Mouse (Mus musculus) kidney, postnatal 10 days (tissue): ENCODE measurements around the gene Dnal1.
A peak's percentile ranks its signal among the peaks of the same experiment; 100 is the strongest.

ENCODE experiments used
- DNase-seq: peaks from one replicate; pipeline ENCODE4 v3.0.0; 2021; ENCODE audit warnings: mixed read lengths

Gene Dnal1

DNA sequence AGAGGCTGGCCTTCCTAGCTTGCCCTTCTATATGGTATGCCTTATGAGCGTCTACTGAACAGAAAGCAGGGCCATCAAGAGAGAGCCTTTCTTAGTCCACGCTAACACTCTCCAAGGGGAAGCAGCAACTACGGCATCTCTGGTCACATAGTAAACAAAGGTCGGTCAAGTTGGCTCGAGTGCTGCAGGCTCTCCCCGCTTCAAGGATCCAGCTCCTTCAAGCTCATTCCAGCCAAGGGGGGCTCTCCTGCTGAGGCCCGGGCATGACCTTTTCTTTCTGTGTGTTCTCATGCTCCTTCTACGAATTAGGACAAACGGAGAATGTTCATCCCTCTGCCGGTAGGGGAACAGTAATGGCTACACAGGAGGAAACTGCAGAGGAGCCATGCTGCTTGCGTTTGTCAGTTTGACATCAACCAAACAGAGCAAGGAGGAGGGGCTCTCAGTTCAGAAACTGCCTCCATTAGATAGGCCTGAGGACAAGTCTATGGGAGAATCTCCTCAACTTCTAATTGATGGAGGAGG is 49.5 kb downstream of the Dnal1 start:
- DNase-seq, result no peak

DNA sequence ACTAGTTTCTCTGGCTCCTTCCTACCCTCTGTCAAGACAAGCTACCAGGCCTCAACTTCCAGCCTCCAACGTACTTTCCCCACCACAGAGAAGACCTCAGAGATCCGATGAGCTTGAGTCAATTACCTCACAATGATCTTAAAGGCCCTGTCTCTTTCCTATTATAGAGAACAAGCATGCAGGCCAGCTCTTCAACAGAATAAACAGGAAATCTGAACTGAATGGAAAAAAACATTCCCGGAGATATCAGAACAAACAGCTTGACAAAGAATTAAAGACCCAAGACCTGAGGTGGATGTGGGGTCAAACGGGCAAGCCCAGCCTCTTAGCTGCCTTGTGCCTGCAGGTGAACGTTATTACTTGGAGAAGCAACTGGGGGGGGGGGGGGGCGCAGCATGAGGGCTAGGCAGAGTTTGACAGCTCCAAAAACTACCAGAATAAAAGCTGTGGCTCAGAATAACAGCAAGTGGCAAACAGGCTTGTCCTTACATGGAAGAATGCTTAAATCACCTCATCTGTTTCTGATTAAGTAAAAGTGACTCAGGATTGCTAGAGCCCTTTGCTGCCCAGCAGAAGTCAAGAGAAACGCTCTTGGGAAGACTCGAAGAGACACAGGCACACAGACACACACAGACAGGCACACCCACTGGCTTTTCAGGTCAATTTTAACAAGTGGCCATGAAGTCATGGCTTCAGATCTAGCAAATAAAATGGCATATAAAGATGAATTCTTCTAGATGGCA is 51.6 kb downstream of the Dnal1 start:
- DNase-seq, result no peak

DNA sequence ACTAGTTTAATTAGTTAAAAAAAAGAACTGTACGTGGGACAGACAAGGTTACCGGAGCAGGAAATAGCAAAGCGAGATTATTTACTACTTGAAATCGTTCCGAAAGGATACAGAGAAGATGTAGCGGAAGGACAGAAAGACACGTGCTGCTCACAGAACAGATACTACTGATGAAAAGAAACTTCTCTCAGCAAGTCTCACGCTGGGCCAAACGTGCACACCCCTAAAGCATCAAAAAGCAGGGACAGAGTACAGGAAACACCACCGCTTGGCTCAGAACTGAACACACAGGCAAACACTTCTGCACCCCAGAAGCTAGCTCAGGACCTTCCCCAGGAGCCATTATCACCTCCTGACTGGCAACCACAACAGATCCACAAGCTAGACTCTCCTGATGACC is 56.4 kb downstream of the Dnal1 start:
- no peak for DNase-seq

DNA sequence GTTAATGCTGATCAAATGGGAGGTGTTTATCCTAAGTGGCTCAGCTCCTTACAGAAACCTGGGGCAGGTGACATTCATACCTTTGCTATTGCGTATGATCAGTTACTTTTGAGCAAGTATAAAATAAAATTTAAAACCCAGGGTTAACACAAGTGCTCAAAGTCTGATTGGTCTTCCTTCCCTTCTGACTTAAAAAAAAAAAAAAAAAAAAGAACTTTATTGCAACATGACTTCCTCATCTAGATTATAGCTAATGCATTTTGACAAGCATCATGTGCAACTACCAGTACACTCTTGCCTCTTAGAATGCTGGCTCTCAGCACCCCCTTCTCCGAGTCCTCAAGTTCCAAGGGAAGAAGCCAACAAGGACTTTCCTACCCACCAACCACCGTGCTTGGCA is 58.0 kb downstream of the Dnal1 start:
- no peak for DNase-seq

DNA sequence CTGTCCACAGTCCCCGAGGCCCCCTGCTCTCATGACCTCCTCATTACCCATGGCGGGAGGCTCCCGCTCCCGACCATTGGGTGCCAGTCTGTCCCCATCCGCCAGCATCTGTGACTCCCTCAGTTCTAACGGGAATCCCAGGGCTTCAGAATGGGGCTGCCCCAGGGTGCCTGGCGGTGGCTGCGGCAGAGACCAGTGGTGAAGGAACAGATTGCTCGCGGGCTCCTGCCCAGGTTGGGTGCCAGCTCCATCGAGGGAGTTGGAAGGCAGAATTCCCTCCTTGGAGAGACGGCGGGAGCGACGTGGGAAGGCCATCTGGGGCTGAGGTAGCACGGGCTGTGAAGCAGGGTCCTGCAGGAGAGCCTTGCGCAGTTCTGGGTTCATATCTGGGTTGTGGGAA is 58.7 kb downstream of the Dnal1 start:
- DNase-seq, result peak; percentile 16

DNA sequence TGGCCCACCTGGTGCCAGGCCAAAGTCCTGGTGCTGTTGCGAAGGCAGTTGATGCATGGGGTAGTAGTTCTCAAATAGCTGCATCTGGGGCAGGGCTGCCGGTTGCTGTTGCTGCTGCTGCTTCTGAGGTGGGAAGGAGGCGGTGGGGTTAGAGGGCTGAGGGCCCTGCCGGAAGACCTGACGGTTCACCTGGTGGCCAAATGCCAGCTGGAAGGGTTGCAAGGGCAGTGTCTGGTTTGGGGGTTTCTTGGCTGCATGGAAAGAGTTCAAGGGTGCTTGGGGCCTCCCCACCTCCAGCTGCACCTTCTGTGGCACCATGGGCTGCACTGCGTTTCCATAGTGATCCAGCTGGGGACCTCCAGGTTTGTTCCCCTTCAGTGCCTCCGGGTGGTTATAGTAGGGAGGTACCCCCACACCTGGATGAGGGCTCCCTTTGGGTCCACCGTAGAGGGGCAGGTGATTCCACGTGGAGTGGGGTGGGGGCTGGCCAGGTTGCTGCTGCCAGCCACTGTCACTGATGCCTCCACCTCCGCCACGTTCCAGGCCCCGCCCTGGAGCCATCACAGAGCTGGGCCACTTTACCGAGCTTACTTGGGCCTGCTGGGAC is 59.2 kb downstream of the Dnal1 start:
- DNase-seq, result no peak

DNA sequence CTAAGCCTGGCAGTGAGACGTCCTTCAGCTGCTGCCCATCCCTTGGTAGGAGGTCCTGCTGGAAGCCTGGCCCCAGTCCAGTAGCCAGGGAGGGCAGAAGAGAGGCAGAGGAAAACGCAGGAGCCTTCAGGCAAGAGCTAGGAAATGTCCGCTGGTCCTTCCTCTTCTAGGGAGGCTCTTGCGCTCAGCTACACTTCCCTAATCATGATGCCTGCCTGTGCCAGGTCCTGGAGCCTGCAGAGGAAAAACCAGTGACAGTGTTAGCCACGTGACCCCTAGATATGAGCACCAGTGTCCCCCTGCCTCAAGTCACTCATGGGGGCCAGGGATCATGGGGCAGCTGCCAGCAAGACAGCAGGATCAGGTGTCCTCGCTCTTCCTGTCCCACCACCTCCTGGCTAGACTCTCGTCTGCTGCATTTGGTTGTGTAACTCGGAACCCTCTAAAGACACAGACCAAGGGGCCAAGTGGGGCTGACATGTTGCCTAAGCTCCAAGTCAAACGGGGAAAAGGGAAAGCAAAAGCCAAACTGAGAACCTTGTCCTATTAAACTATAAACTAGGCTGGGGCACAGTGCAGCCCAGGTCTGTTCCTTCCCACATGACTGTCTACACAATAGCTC is 60.1 kb downstream of the Dnal1 start:
- peak; percentile 79 for DNase-seq

DNA sequence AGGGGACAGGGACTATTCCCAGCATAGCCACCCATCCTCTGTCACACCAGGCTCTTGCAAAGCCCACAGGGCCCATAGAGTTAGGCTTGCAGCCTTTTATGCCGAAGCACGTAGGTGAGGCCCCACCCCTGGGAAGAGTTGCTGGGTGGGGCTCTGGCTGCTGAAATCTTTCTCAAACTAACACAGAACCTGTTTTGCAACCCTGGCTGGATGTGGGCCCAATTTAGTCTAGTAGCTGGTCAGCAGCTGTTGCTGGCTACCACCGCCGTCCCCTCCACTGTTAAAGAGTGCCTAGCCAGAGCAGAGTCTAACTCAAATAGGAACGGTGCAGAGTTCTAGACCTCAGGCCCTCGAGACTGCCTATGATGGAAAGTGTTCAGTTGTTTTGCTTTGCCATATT is 60.7 kb downstream of the Dnal1 start:
- DNase-seq, result peak; percentile 86

DNA sequence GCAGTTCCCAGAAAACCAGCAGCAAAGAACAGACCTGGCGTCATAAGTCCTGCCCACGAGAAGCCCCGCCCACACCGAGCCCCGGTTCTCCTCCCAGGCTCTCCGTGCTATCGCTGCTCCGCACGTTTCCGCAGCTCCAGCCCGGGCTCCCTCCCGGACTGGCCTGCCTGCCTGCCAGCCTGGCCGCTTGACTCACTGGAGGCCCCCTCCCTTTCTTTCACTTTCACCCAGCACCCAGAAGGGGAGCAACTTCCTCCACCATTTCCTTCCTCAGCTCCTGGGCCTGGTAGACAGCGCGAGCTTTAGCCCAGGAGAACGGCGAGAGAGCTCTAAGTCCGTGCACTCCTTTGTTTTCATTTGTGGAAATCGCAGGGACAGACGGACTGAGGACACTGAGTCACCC is 61.5 kb downstream of the Dnal1 start:
- peak; percentile 94 for DNase-seq

DNA sequence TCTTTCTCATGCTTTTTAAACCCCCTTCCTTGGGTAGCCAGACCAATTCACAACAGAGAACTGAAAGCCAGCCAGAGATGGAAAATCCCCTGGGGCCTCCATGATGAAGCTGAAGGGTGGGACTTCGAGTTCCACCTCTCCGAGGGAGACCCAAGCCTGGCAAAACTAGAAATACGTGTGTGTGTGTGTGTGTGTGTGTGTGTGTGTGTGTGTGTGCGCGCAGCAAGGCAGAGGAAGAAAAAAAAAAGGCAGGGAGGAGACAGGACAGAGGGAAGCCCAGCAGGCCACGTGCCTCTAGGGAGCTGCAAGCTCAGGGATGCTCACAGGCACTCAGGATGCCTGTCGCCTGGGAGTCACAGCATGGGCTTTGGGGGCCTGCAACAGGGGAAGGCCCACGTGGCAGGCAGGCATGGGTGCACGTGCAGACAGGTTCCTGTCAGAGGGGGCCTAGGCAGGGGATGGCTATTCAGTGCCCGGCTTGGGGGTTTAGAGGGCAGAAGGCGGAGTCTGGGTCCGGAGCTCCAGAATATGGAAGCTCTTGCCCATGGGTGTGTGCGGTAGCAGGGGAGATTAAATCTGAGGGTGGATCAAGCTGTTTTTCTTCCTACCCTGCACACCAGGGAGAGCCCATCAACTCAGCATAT is 62.1 kb downstream of the Dnal1 start:
- peak; percentile 53 for DNase-seq

DNA sequence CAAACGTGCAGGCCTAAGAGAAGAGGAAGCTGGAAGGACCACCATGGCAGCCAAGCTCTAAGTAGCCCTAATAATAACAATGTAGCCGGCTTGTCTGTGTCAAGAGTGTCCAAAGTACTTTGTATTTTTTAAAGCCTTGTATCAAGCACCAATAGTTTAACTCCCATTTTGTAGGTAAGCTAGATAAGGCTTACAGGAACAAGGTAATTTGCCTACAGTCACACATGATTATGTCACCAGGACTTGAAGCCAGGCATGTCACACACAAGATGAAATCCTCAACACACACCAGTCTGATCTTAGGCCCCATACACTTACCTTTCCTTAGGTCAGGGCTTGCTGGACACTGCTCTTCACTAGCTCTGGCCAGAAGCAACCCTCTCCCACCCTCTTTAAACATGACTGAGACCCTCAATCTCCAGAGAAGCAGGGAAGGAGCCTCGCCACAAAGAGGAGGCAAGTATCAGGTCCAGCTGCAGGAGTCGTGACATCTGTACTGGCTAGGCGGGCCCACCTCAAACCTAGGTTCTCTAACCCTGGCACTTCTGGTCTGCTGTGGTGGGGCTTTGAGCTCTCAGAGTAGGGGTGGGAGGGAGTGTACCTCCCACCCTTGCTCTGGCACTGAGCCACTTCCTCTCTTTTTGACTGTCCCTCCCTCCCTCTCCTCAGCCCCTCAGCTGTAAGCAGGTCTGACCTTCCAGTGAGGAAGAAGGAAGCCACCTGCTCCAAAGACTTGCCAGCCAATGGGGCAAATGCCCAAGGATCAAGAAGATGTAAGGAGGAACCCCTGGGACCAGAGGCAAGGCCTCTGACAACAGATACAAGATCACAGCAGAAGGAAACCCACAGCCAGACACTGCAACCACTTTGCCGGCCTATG is 63.0 kb downstream of the Dnal1 start:
- no peak for DNase-seq

DNA sequence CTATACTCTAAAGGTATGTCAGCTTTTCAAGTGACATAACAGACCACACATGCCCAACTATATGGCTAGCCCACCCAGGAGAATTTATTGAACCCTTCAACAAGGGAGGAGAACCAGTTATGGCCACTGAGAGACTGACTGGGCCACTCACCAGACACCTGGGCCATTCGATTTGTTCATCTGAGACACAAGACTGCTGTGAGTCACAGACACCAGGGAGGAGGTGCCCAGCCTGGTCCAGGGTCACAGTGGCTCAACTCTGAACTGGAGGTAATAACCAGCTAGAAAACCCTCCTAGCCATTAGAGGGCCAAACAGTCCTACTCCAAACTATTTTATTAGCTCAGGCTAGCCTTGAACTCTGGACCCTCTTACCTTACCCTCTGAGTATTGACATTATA is 63.9 kb downstream of the Dnal1 start:
- DNase-seq, result no peak

DNA sequence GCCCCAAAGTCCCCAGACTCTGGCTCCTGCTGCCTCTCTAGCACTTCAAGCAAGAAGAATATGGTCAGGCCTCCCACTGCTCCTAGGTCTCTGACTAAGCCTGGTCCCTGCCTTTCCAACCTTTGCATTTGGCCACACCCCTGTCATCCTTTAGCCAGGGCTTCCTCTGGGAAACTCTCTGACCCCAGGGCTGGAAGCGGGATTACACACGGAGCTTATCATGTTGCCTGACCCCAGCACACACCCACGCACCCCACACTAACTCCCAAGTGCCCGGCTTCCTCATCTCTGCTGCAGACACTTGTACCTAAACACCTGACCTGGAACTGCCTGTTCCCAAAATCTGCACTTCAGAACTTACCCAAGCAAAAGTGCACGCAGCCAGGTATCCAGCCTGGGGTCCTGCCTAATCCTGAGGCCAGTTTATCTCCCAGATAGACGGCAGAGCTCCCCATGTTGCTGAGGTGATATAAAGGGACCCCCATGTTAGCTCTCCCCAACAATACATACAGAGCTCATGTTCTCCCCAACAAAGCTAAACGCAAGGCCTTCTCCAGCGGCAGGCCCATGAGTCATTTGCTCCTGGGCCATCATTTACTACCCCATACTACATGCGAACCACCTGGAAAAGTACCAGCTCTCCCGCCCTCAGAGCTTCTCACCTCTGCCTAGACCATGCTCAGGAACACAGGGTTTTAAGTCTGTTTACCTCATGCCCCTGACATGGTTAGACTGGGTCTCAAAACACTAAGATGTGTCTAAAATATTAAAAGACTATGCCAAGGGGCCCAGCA is 64.7 kb downstream of the Dnal1 start:
- no peak for DNase-seq

DNA sequence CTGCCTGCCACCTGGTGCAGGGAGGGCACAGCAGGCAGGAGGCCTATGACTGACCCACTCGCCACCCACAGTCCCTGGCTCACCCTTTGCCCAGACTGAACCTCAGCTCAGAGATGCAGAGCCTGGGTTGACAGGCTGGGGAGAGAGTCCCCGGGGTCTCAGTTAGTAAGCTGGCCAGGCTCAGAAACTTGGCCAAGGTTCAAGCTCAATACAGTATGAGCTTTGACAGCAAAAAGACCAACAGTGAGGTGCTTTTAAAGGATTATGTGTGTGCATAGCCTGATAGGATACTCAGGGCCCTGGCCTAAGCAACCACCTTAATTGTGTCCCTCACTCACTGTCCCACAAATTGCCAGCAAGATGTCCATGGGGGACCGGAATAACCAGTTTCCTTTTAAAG is 65.9 kb downstream of the Dnal1 start:
- peak; percentile 50 for DNase-seq

DNA sequence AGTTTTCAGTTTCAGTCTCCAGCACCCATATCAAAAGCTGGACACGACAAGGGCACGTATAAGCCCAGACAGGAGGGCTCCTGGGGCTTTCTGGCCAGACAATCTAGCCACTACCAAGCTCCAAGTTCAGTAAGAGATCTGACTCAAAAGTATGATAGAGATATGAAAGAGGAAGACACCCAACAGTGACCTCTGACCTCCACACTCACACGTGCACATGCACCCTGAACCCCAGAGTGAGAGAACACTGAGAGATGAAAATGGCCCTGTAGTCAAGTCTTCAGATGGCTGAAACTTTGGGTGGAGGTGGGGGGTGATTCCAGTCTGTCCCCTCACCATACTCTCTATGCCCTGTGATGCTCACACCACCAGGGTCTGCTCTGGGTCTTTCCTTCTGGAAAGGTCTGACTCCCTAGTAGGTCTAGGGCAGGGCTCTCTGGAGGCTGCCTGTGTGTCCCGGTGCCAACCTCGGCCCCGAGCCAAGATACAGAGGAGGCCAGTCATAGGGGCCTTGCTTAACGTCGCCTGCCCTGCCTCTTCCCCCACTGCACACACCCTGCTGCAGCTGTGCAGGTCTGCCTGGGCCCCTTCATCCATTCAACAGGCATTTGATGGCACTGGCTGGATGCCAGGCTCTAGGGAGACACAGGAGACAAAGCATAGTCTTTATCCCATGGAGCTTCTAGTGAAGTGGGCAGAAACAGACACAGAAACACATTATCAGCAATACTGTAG is 66.7 kb downstream of the Dnal1 start:
- peak; percentile 85 for DNase-seq

DNA sequence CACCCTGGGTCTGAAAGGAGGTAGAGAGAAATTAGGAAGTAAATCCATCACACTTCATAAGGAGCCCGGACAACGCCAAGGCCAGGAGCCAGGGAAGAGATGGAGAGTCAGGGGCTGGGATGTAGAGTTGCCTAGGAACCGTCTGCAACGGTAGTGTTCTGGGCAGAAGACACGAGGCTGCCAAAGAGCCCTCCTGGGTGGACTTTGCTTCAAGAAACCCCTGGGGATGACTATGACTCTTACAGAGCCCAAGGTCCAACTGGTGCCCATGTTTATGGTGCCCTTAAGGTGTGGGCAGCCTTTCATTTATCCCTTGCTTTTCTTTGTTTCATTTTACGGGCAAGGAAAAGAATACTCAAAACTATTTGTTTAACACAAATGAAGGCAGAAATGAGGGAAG is 67.8 kb downstream of the Dnal1 start:
- no peak for DNase-seq

DNA sequence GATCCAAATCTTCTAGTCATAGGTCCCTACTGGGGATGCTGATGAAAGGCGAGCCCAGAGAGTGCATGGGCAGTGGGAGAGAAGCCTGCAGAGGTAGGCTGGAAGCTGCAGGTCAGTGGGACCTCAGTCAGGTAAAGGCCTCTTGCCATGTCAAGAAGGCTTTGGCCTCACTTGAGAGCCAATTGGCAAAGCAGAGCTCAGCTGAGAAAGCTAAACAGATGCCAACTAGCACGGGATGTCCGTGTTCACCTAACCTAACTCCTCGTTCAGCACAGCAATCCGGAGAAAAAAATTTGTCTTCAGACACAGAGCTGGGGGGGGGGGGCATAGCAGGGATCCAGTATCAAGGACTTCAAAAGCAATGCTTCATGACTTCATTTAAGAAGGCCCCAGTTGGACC is 70.8 kb downstream of the Dnal1 start:
- no peak for DNase-seq

DNA sequence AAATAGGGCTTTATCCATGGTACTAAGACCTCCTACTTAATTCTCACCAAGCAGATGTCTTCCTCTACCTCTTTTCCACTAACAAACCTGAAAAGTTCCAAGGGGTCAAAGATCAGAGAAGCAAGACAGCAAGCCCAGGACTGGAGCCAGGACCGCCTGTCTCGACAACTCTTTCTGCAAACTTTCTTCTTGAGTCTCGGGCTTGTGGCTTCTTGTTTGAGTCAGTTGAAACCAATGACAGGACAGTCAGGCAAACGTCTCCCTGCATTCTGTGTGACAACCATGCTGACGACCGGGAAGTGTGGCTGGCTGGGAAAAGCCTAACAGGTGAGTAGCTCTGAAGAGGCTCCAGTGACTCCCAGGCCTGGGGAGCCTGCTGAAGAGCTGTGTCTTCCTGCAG is 71.4 kb downstream of the Dnal1 start:
- DNase-seq, result peak; percentile 20

DNA sequence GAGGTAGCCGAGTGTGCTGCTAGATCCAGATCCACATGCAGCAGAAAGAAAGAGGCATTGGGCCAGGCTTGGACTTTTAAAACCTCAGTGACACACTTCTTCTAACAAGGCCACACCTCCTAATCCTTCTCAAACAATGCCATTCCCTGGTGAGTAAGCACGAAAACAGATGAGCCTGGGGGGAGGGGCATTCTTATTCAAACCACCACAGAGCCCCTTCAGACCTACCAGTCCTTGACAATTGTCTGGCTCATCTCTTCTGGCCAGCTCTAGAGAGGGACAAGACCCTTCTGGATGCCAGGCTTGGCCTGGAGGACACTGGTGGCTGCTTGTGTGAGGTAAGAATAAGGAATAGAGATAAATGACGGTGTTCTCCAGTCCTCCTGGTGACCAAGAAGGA is 72.4 kb downstream of the Dnal1 start:
- DNase-seq, result no peak

DNA sequence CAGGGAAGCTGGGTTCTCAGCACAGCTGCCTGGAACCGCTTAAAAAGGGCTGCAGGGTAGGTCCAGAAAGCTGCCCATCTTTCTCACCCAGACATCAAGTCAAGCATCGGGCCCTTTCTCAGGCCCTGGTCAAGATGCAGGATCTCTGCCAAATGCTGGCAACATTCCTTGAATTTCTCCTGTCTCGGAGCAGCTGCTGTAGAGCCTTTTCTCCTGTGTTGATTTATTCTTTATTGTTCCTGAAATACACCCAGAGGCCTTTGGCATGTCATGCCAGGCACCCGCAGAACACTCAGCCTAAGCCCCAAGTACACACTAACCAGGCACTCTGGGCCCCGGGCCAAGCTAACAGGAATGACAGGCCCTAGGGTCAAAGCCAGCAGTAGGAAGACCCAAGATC is 72.8 kb downstream of the Dnal1 start:
- DNase-seq, result peak; percentile 80
